Mouse (Mus musculus) limb, embryonic 14.5 days (tissue): ENCODE data around the gene B3gntl1. TPM values are rescaled to one million over a fixed set of nuclear protein-coding genes. Genes with fewer than 3 reads are reported as not detected.

ENCODE experiments used
- ATAC-seq: fragments of 200-750 bp; cut with Nextera tagmentation; 2 replicates; pipeline ENCODE4 v1.8.0; 2017; ENCODE audit warnings: low read depth, moderate number of reproducible peaks, moderate TSS enrichment; ENCODE audit not compliant: low FRiP score
- DNase-seq: peaks from one replicate; pipeline ENCODE4 v3.0.0-alpha.2; 2015; ENCODE audit warnings: low spot score
- H3K27ac ChIP-seq: fragments of 300-500 bp; sonication (generic); replicated peaks from 2 replicates; pipeline ENCODE4 v1.5.1; 2014; ENCODE audit warnings: low read depth, mild to moderate bottlenecking, low read length, moderate library complexity, mixed read lengths
- H3K27me3 ChIP-seq: fragments of 300-500 bp; sonication (generic); 2 replicates; pipeline ENCODE4 v1.6.1; 2014; ENCODE audit warnings: low read length, mixed read lengths; ENCODE audit not compliant: control insufficient read depth, insufficient read depth
- H3K36me3 ChIP-seq: fragments of 300-500 bp; sonication (generic); 2 replicates; pipeline ENCODE4 v1.6.1; 2014; ENCODE audit warnings: mild to moderate bottlenecking, low read length, moderate library complexity, mixed read lengths; ENCODE audit not compliant: control insufficient read depth, insufficient read depth
- H3K4me1 ChIP-seq: fragments of 300-500 bp; sonication (generic); 2 replicates; pipeline ENCODE4 v1.6.1; 2014; ENCODE audit warnings: antibody characterized with exemption, low read length, mixed read lengths; ENCODE audit not compliant: control insufficient read depth, insufficient read depth
- H3K4me2 ChIP-seq: fragments of 300-500 bp; sonication (generic); replicated peaks from 2 replicates; pipeline ENCODE4 v1.6.1; 2014; ENCODE audit warnings: low read depth, mild to moderate bottlenecking, low read length, moderate library complexity; ENCODE audit not compliant: severe bottlenecking
- H3K4me3 ChIP-seq: fragments of 300-500 bp; sonication (generic); replicated peaks from 2 replicates; pipeline ENCODE4 v1.5.1; 2014; ENCODE audit warnings: low read length
- H3K9ac ChIP-seq: fragments of 300-500 bp; sonication (generic); 2 replicates; pipeline ENCODE4 v1.6.1; 2014; ENCODE audit warnings: mild to moderate bottlenecking, low read depth, low read length, moderate library complexity; ENCODE audit not compliant: severe bottlenecking
- H3K9me3 ChIP-seq: fragments of 300-500 bp; sonication (generic); 2 replicates; pipeline ENCODE4 v1.6.1; 2016; ENCODE audit warnings: low read length; ENCODE audit not compliant: control insufficient read depth
- POLR2A ChIP-seq: fragments of 200-500 bp; IDR thresholded peaks from 2 replicates; pipeline ENCODE4 v1.8.0; 2012; ENCODE audit warnings: inconsistent platforms, mild to moderate bottlenecking, moderate library complexity, borderline replicate concordance; ENCODE audit not compliant: insufficient read depth, insufficient read length; ENCODE audit errors: extremely low read depth
- WGBS: fragments of 180-500 bp; shearing (Covaris S2); extraction: QIAGEN DNeasy Blood & Tissue Kit; methylation state at CpG from one replicate; pipeline ENCODE4 v1.1.7; 2014; 5-methylcytosine and 5-hydroxymethylcytosine counted together
- polyA plus RNA-seq, 2 experiments: library from polyadenylated mRNA; depleted of rRNA in 1 of 2; stranded (reverse) in 1 of 2; unstranded in 1 of 2; fragments of >200 nt; fragmentation: Nextera tagmentation in 1 of 2; extraction: Ambion mirVana in 1 of 2; gene quantifications; 2 replicates each; pipeline versions ENCODE4 v1.2.1 to v1.2.3; 2012 to 2014

The B3gntl1 gene
- polyA plus RNA-seq, 2 experiments, result 8.6 to 14.4 TPM

- no peak overlapping the region for H3K4me2 ChIP-seq
- 96% methylated on average over 2 of the region's 2 CpGs for WGBS
- DNase-seq, result no peak
- H3K9me3 ChIP-seq, result no peaks in the 10 kb centered on the region
- no peak for ATAC-seq
- no peak overlapping the region for H3K9ac ChIP-seq
- H3K4me3 ChIP-seq, result no peak overlapping the region
- no peak for TF ChIP-seq POLR2A
- no peaks in the 10 kb centered on the region for H3K27me3 ChIP-seq
- H3K4me1 ChIP-seq, result no peaks in the 10 kb centered on the region
- H3K36me3 ChIP-seq, result peaks cover 23% of the 10 kb centered on the region; the same call in 1 of the 2 replicates
- no peak overlapping the region for H3K27ac ChIP-seq
Measured at GRCm38 (mm10) chr11:121713569-121713968, 40.6 kb upstream of the B3gntl1 start.

DNA sequence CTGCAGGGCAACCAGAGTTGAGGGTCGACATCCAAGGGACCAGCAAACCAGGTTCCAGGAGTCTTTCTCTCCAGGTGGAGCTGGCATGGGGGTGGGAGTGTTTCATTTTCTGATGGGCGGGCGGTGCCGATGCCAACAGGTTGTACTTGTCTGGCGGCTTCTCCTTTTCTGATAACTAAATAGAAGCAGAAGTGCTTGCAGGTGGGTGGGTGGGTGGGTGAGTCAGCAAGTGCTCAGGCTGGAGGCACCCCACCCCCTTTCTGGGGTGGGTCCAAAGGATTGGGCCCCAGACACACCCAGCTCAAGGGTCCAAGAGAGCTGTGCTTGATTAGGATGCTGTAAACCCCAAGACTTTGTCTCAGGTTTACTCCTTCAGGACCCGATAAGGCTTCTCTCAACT lies 40.0 kb upstream of the B3gntl1 start:
- Histone ChIP-seq H3K36me3 (peaks cover 23% of the 10 kb centered on the region; the same call in 1 of the 2 replicates), H3K4me2 (no peak overlapping the region)
- WGBS, result 91% methylated on average over 3 of the region's 6 CpGs

GRCm38 (mm10) chr11:121710245-121710644 lies 37.3 kb upstream of the B3gntl1 start:
- WGBS, result 93% methylated on average over 5 of the region's 5 CpGs
- H3K9me3 ChIP-seq, result no peaks in the 10 kb centered on the region
- no peak overlapping the region for H3K4me2 ChIP-seq
- no peaks in the 10 kb centered on the region for H3K27me3 ChIP-seq
- no peak overlapping the region for H3K4me3 ChIP-seq
- H3K27ac ChIP-seq, result no peak overlapping the region
- no peak for ATAC-seq
- H3K9ac ChIP-seq, result no peak overlapping the region
- H3K4me1 ChIP-seq, result peaks cover 22% of the 10 kb centered on the region
- no peak for TF ChIP-seq POLR2A
- no peak for DNase-seq
- 0 out of 2 replicates have a peak, but pooled peaks cover 2% of the 10 kb centered on the region for H3K36me3 ChIP-seq

More for the DNA sequence above, 40.0 kb upstream of the B3gntl1 start:
- DNase-seq, result no peak
- H3K9me3 ChIP-seq, result no peaks in the 10 kb centered on the region
- H3K4me3 ChIP-seq, result no peak overlapping the region
- no peak overlapping the region for H3K27ac ChIP-seq
- ATAC-seq, result no peak
- H3K4me1 ChIP-seq, result no peaks in the 10 kb centered on the region; the same call in 1 of the 2 replicates
- H3K27me3 ChIP-seq, result no peaks in the 10 kb centered on the region
- no peak overlapping the region for H3K9ac ChIP-seq
- TF ChIP-seq POLR2A, result no peak

DNA sequence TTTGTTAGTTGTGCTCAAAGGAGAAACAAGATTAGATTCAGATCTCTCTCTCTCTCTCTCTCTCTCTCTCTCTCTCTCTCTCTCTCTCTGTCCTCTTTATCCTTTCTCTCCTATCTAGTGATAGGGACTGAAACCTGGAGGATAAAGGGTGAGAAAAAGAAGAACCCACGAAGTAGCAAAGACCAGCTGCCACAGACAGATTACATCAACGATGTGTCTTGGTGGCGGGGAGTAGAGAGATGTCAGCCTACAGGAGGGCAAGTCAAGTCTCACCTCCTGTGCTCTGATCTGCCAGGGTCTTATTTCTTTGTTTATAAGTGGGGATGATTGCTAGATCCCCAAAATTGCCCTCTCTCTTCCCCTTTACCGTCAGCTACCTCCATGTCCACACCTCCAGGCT lies 36.3 kb upstream of the B3gntl1 start:
- no peak overlapping the region for H3K4me2 ChIP-seq
- DNase-seq (no peak), ATAC-seq (no peak)
- TF ChIP-seq POLR2A, result no peak
- no peaks in the 10 kb centered on the region for H3K9me3 ChIP-seq
- no peak overlapping the region for H3K9ac ChIP-seq
- H3K4me3 ChIP-seq, result no peak overlapping the region
- peaks cover 25% of the 10 kb centered on the region for H3K4me1 ChIP-seq
- no peak overlapping the region for H3K27ac ChIP-seq
- H3K27me3 ChIP-seq, result no peaks in the 10 kb centered on the region
- WGBS, result 69% methylated on average over 4 of the region's 4 CpGs
- no peaks in the 10 kb centered on the region for H3K36me3 ChIP-seq

- H3K4me3 ChIP-seq, result no peak overlapping the region
- H3K36me3 ChIP-seq, result no peaks in the 10 kb centered on the region
- DNase-seq (peak; percentile 76), ATAC-seq (peak; percentile 20)
- WGBS, result 3% methylated on average over 7 of the region's 7 CpGs
- TF ChIP-seq POLR2A, result no peak
- H3K9ac ChIP-seq, result no peak overlapping the region
- peaks cover 31% of the 10 kb centered on the region for H3K4me1 ChIP-seq
- H3K4me2 ChIP-seq, result no peak overlapping the region
- no peaks in the 10 kb centered on the region for H3K9me3 ChIP-seq
- H3K27me3 ChIP-seq, result no peaks in the 10 kb centered on the region
- peak overlapping the region; percentile 53 for H3K27ac ChIP-seq
Measured at GRCm38 (mm10) chr11:121706521-121707005, 33.6 kb upstream of the B3gntl1 start.
